Mouse (Mus musculus) myocyte (in vitro differentiated cells): ENCODE measurements around the gene Gm20388.

ENCODE experiments used
- CEBPB ChIP-seq: IDR thresholded peaks from 2 replicates; pipeline ENCODE4 v1.6.1; 2011; ENCODE audit warnings: mild to moderate bottlenecking, moderate library complexity; ENCODE audit not compliant: poor library complexity, insufficient read depth, severe bottlenecking
- E2F4 ChIP-seq: IDR thresholded peaks from one replicate; pipeline ENCODE4 v1.6.1; 2011; ENCODE audit warnings: mild to moderate bottlenecking, control low read depth, moderate library complexity; ENCODE audit not compliant: insufficient read depth
- MAX ChIP-seq: IDR thresholded peaks from one replicate; pipeline ENCODE4 v1.6.1; 2011; ENCODE audit warnings: low read depth, mild to moderate bottlenecking, control low read depth
- MYOD1 ChIP-seq, 3 experiments: IDR thresholded peaks; one replicate each; pipeline ENCODE4 v1.6.1; 2011; ENCODE audit warnings: control low read depth in 2 of 3, low read depth in 2 of 3, mild to moderate bottlenecking in 2 of 3, moderate library complexity in 1 of 3; ENCODE audit not compliant: insufficient read length in 2 of 3, control insufficient read depth in 1 of 3
- MYOG ChIP-seq, 3 experiments: IDR thresholded peaks; one replicate each; pipeline ENCODE4 v1.6.1; 2011; ENCODE audit warnings: control low read depth in 2 of 3, low read depth in 2 of 3, mild to moderate bottlenecking in 2 of 3; ENCODE audit not compliant: insufficient read length in 2 of 3, control insufficient read depth in 1 of 3, insufficient read depth in 1 of 3
- POLR2A ChIP-seq: IDR thresholded peaks from one replicate; pipeline ENCODE4 v1.6.1; 2011; ENCODE audit warnings: low read depth, mild to moderate bottlenecking, control low read depth, moderate library complexity; ENCODE audit not compliant: insufficient read length
- REST ChIP-seq: IDR thresholded peaks from one replicate; pipeline ENCODE4 v1.6.1; 2011; ENCODE audit warnings: mild to moderate bottlenecking, control low read depth, moderate library complexity; ENCODE audit not compliant: insufficient read depth, insufficient read length
- TCF12 ChIP-seq: IDR thresholded peaks from one replicate; pipeline ENCODE4 v1.6.1; 2011; ENCODE audit warnings: mild to moderate bottlenecking, control low read depth; ENCODE audit not compliant: poor library complexity, insufficient read depth, severe bottlenecking
- TCF3 ChIP-seq: IDR thresholded peaks from one replicate; pipeline ENCODE4 v1.6.1; 2011; ENCODE audit warnings: low read depth, control low read depth; ENCODE audit not compliant: insufficient read length
- USF1 ChIP-seq: IDR thresholded peaks from one replicate; pipeline ENCODE4 v1.6.1; 2011; ENCODE audit warnings: low read depth, mild to moderate bottlenecking, control low read depth, moderate library complexity

- no peak for TF ChIP-seq POLR2A
- no peak for TF ChIP-seq REST
- no peak for TF ChIP-seq E2F4
- peak; percentile 8 for TF ChIP-seq TCF12
- TF ChIP-seq CEBPB = no peak
- peak; percentile 64 for TF ChIP-seq TCF3
- no peak for TF ChIP-seq USF1
- peak in 2 of 3 experiments; percentile 36 to 55 for TF ChIP-seq MYOD1 (IDR thresholded peaks at IDR 0.05; ENCODE audit: control insufficient read depth in 1 of 3, insufficient read length in 2 of 3, low read depth in 2 of 3)
- peak in 2 of 3 experiments; percentile 37 to 82 for TF ChIP-seq MYOG (IDR thresholded peaks at IDR 0.05; ENCODE audit: control insufficient read depth in 1 of 3, insufficient read depth in 1 of 3, insufficient read length in 2 of 3, low read depth in 2 of 3)
- TF ChIP-seq MAX = no peak
Observed at GRCm38 (mm10) chr8:122670718-122671117, 2760.1 kb downstream of the Gm20388 start.
